Mouse (Mus musculus) limb, embryonic 12.5 days (tissue): ENCODE data around the gene Tet3. TPM values are rescaled to one million over a fixed set of nuclear protein-coding genes. Genes with fewer than 3 reads are reported as not detected.

Source experiments
- ATAC-seq: fragments of 200-750 bp; cut with Nextera tagmentation; 2 replicates; pipeline ENCODE4 v1.8.0; 2017; ENCODE audit warnings: low read depth, moderate TSS enrichment; ENCODE audit not compliant: insufficient number of reproducible peaks, insufficient read depth, low FRiP score, low TSS enrichment
- H3K27ac ChIP-seq: fragments of 300-500 bp; sonication (generic); 2 replicates; pipeline ENCODE4 v1.5.1; 2016; ENCODE audit warnings: mild to moderate bottlenecking, moderate library complexity
- H3K27me3 ChIP-seq: fragments of 300-500 bp; sonication (generic); 2 replicates; pipeline ENCODE4 v1.6.1; 2016; ENCODE audit warnings: mild to moderate bottlenecking, moderate library complexity
- H3K36me3 ChIP-seq: fragments of 300-500 bp; sonication (generic); 2 replicates; pipeline ENCODE4 v1.6.1; 2016; ENCODE audit warnings: mild to moderate bottlenecking, moderate library complexity
- H3K4me1 ChIP-seq: fragments of 300-500 bp; sonication (generic); replicated peaks from 2 replicates; pipeline ENCODE4 v1.6.1; 2016
- H3K4me2 ChIP-seq: fragments of 300-500 bp; sonication (generic); 2 replicates; pipeline ENCODE4 v1.6.1; 2016; ENCODE audit warnings: mild to moderate bottlenecking, moderate library complexity
- H3K4me3 ChIP-seq: fragments of 300-500 bp; sonication (generic); replicated peaks from 2 replicates; pipeline ENCODE4 v1.5.1; 2016; ENCODE audit warnings: mild to moderate bottlenecking
- H3K9ac ChIP-seq: fragments of 300-500 bp; sonication (generic); replicated peaks from 2 replicates; pipeline ENCODE4 v1.6.1; 2016; ENCODE audit warnings: mild to moderate bottlenecking, moderate library complexity
- H3K9me3 ChIP-seq: fragments of 300-500 bp; sonication (generic); 2 replicates; pipeline ENCODE4 v1.6.1; 2016; ENCODE audit warnings: mild to moderate bottlenecking, moderate library complexity
- WGBS: fragments of 180-500 bp; shearing (Covaris S2); methylation state at CpG from one replicate; pipeline ENCODE4 v1.1.7; 2016; 5-methylcytosine and 5-hydroxymethylcytosine counted together
- polyA plus RNA-seq: library from polyadenylated mRNA; unstranded; fragments of >200 nt; fragmentation: Nextera tagmentation; extraction: Ambion mirVana; gene quantifications from 2 replicates; pipeline ENCODE4 v1.2.1, GENCODE M21; 2016

The Tet3 gene
- polyA plus RNA-seq: 36.0 and 38.6 TPM in 2 replicates

GRCm38 (mm10) chr6:83459034-83459644 lies at the start of gene Tet3:
Gene Tet3 (minus strand): TSS chr6:83459084.
- Histone ChIP-seq H3K9ac (no peak within 1 kb of the TSS), H3K4me2 (no peak within 1 kb of the TSS), H3K27me3 (no peaks in the 10 kb centered on the region), H3K4me1 (peaks cover 34% of the 10 kb centered on the region), H3K4me3 (no peak within 1 kb of the TSS), H3K27ac (no peak within 1 kb of the TSS), H3K36me3 (no peaks in the 10 kb centered on the region), H3K9me3 (no peaks in the 10 kb centered on the region)
- WGBS: 61% methylated on average over 4 of the region's 4 CpGs
- no peak for ATAC-seq

- 29% methylated on average over 6 of the region's 6 CpGs for WGBS
- H3K4me3 ChIP-seq: peak overlapping the region; percentile 81
- ATAC-seq: no peak; the same call in 1 of the 2 replicates
- no peaks in the 10 kb centered on the region for H3K36me3 ChIP-seq
- H3K4me2 ChIP-seq: peak overlapping the region; percentile 72
- no peaks in the 10 kb centered on the region for H3K27me3 ChIP-seq
- peak overlapping the region; percentile 97 for H3K27ac ChIP-seq
- H3K9ac ChIP-seq: peak overlapping the region; percentile 23
- H3K4me1 ChIP-seq: peaks cover 14% of the 10 kb centered on the region
- H3K9me3 ChIP-seq: no peaks in the 10 kb centered on the region
Measured at GRCm38 (mm10) chr6:83507168-83507546, 48.3 kb upstream of the Tet3 start.

DNA sequence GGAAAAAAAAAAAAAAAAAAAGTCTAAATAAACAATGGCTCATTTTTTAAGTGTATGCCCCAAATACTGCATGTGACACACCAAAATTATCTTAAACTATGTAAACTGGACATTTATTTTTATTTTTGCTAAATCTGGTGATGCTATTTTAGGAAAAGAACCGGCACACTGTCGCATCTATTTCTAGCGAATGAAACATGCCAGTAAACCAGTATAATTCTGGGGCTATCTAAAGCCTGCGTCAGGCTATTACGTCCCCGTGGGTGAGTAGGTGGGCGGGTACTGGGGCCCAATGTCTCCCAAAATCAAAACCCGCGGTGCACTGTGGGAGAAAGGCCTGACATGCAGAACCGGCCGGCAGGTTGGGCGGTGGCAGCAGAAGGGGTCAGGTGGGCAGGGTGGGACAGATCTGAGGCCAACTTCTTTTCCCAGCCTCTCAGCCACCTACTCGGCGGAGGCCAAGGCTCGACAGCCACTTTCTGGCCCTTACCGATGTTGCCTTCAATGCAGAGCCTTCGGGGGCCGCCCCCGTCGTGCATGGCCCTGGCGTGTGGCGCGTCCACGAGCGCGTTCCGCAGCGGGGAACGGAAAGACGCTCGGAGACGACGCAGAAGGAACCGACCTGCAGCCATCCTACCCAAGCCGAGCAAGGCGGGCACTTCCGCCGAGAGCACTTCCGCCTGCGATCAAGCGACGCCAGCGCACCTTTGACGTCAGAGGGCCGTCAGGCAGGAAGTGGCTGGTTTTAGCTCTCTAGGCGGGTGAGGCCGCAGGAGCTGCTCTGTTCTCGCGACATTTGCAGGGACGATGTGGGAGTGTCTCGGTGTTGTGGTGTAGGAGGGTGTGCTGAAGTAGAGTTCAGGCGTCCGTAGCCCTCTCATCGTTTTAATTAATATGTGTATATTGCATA lies 47.6 kb upstream of the Tet3 start, which contains the start of gene Dguok:
TSS of gene Dguok (minus strand) at position 712 of the 910 bp plus-strand sequence.
- H3K27me3 ChIP-seq: no peaks in the 10 kb centered on the region
- H3K4me1 ChIP-seq: peaks cover 14% of the 10 kb centered on the region
- peak; percentile 99 for ATAC-seq
- peak within 1 kb of the TSS; percentile 72 for H3K4me2 ChIP-seq
- H3K27ac ChIP-seq: peak within 1 kb of the TSS; percentile 97
- whole genome bisulfite sequencing: under 1% methylated on average over 54 of the region's 54 CpGs
- no peaks in the 10 kb centered on the region for H3K9me3 ChIP-seq
- H3K9ac ChIP-seq: peak within 1 kb of the TSS; percentile 82
- no peaks in the 10 kb centered on the region for H3K36me3 ChIP-seq
- peak within 1 kb of the TSS; percentile 81 for H3K4me3 ChIP-seq

- Histone ChIP-seq H3K9ac (peak overlapping the region; percentile 27; the same call in 1 of the 2 replicates), H3K36me3 (peaks cover 1% of the 10 kb centered on the region; the same call in 1 of the 2 replicates), H3K27me3 (no peaks in the 10 kb centered on the region), H3K4me3 (peak overlapping the region; percentile 81; the same call in 1 of the 2 replicates), H3K9me3 (no peaks in the 10 kb centered on the region; the same call in 1 of the 2 replicates), H3K27ac (no peak overlapping the region), H3K4me2 (peak overlapping the region; percentile 72), H3K4me1 (peaks cover 14% of the 10 kb centered on the region)
- 92% methylated on average over 4 of the region's 4 CpGs for WGBS
- no peak for ATAC-seq
Measured at GRCm38 (mm10) chr6:83505554-83505953, 46.7 kb upstream of the Tet3 start.

DNA sequence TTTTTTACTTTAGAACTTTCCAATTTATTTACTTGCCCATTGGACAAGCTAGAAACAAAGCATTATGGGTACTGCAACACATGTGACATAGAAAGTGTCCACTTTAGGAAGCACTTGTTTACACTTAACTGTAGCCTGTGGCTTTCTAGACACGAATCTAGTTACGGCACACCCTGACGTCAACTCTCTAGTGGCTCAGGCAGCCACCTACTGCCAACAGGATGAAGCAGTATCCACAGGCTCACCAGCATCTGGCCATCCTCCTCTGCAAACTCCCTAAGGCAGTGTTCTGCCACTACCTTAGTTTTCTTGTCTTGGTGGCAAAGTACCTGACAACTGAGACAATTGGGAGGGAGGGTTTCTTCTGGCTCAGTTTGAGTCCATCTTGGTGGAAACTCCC lies 44.5 kb upstream of the Tet3 start:
- H3K9ac ChIP-seq: no peak overlapping the region
- peaks cover 13% of the 10 kb centered on the region; the same call in 1 of the 2 replicates for H3K36me3 ChIP-seq
- no peak for ATAC-seq
- 80% methylated on average over 3 of the region's 3 CpGs for WGBS
- peaks cover 14% of the 10 kb centered on the region for H3K4me1 ChIP-seq
- H3K4me2 ChIP-seq: no peak overlapping the region
- H3K4me3 ChIP-seq: no peak overlapping the region
- no peaks in the 10 kb centered on the region; the same call in 1 of the 2 replicates for H3K9me3 ChIP-seq
- no peaks in the 10 kb centered on the region for H3K27me3 ChIP-seq
- H3K27ac ChIP-seq: no peak overlapping the region

- Histone ChIP-seq H3K9ac (no peak overlapping the region), H3K4me2 (no peak overlapping the region), H3K36me3 (peaks cover 18% of the 10 kb centered on the region; the same call in 1 of the 2 replicates), H3K9me3 (no peaks in the 10 kb centered on the region; the same call in 1 of the 2 replicates), H3K27ac (no peak overlapping the region), H3K4me3 (no peak overlapping the region), H3K27me3 (no peaks in the 10 kb centered on the region), H3K4me1 (peaks cover 14% of the 10 kb centered on the region)
- no peak for ATAC-seq
- WGBS: 93% methylated on average over 3 of the region's 3 CpGs
Measured at GRCm38 (mm10) chr6:83502656-83503055, 43.8 kb upstream of the Tet3 start.

DNA sequence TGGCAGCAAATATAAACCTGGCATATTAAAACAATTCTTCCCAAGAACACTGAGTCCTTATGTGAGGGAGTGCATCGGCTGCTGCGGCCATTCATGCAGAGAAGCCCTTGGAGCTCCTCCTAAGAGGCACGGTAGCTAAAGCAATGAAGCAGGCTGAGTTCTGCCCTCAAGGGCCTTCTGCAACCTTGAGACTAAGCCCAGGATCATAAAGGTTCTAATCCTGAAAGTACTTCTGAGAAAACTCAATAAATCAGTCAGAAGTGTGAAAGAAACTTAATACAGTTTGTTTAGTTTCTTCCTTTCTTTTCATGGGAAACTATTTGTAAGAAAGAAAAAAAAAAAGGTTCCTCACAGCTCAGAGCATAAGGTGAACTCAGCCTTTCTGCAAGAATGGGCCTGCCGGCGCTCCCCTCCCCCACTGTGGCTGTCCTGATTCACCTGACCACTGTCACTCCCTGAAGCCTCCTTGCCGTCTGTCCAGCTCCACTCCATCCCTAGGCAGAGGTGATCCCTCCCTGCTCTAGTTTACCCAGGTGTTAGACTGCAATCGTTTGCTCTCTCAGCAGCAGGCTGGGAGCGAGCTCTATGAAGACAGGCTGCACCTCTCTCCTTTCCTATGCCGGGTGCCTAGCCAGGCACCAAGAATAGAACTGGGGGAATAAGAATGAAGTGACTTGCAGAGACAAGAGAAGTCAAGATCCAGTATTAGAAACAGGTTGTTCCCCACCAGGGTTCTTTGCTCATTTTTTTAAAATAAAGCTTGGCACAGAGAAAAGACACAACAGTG lies 42.8 kb upstream of the Tet3 start:
- Histone ChIP-seq H3K4me1 (peaks cover 9% of the 10 kb centered on the region), H3K36me3 (peaks cover 24% of the 10 kb centered on the region), H3K27ac (no peak overlapping the region), H3K9ac (no peak overlapping the region), H3K4me3 (no peak overlapping the region), H3K9me3 (no peaks in the 10 kb centered on the region; the same call in 1 of the 2 replicates), H3K27me3 (no peaks in the 10 kb centered on the region), H3K4me2 (no peak overlapping the region)
- ATAC-seq: no peak
- WGBS: 56% methylated on average over 9 of the region's 9 CpGs

DNA sequence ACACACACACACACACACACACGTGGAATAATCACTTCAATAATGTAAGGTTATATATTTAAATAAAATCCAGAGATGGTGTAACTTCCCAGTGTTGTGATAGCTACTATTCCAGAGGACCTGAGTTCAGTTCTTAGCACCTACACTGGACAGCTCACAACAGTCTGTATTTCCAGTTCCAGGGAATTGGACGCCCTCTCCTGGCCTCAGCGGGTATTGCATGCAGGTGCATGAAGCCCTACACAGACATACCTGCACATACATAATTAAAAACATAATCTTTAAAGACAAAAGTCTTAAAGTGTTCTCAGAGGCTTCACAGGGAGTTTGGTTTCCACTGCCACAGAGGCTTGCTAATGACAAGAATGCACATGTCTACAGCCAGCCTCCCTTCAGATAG lies 41.6 kb upstream of the Tet3 start:
- ATAC-seq: no peak
- Histone ChIP-seq H3K4me3 (no peak overlapping the region), H3K27me3 (no peaks in the 10 kb centered on the region), H3K9me3 (no peaks in the 10 kb centered on the region; the same call in 1 of the 2 replicates), H3K27ac (no peak overlapping the region), H3K4me1 (peaks cover 3% of the 10 kb centered on the region; the same call in 1 of the 2 replicates), H3K4me2 (no peak overlapping the region), H3K9ac (no peak overlapping the region), H3K36me3 (peaks cover 36% of the 10 kb centered on the region)
- WGBS: 60% methylated on average over 3 of the region's 3 CpGs

GRCm38 (mm10) chr6:83499078-83499477 lies 40.2 kb upstream of the Tet3 start:
- Histone ChIP-seq H3K4me3 (no peak overlapping the region), H3K36me3 (peaks cover 48% of the 10 kb centered on the region)
- 93% methylated on average over 10 of the region's 10 CpGs for WGBS

GRCm38 (mm10) chr6:83496753-83497710 lies 38.1 kb upstream of the Tet3 start:
- Histone ChIP-seq H3K36me3 (peaks cover 60% of the 10 kb centered on the region), H3K4me3 (no peak overlapping the region), H3K27ac (no peak overlapping the region), H3K27me3 (no peaks in the 10 kb centered on the region), H3K9ac (no peak overlapping the region), H3K4me1 (no peaks in the 10 kb centered on the region), H3K4me2 (no peak overlapping the region), H3K9me3 (no peaks in the 10 kb centered on the region; the same call in 1 of the 2 replicates)
- no peak for ATAC-seq
- 88% methylated on average over 22 of the region's 22 CpGs for WGBS

More at GRCm38 (mm10) chr6:83499078-83499477, 40.2 kb upstream of the Tet3 start:
- Histone ChIP-seq H3K4me1 (no peaks in the 10 kb centered on the region), H3K9ac (no peak overlapping the region), H3K27ac (no peak overlapping the region), H3K4me2 (no peak overlapping the region), H3K27me3 (no peaks in the 10 kb centered on the region), H3K9me3 (no peaks in the 10 kb centered on the region; the same call in 1 of the 2 replicates)
- ATAC-seq: no peak
